Mouse (Mus musculus): ENCODE measurements at regions not wholly inside any gene's neighbourhood (a gene's known extent, or its start where the extent isn't known, plus 50 kb on each side); places are given as distances from the start of the nearest gene placed in this dataset.

- no peak overlapping the region for H3K27ac ChIP-seq (ENCODE audit: low read depth)
- 0 out of 2 replicates have a peak, but pooled peaks cover 4% of the 10 kb centered on the region for H3K27me3 ChIP-seq (ENCODE audit: insufficient read depth, low read length)
- peak; percentile 60 for DNase-seq
- TF ChIP-seq CTCF (IDR thresholded peaks at IDR 0.05; ENCODE audit: low read depth), result no peak
- H3K9me3 ChIP-seq (ENCODE audit: low read depth, low read length), result no peaks in the 10 kb centered on the region
- H3K4me2 ChIP-seq, result no peak overlapping the region
- WGBS, result 67% methylated on average over 4 of the region's 4 CpGs
- peaks cover 23% of the 10 kb centered on the region for H3K4me1 ChIP-seq (ENCODE audit: insufficient read depth)
- H3K36me3 ChIP-seq (ENCODE audit: insufficient read depth), result no peaks in the 10 kb centered on the region
- H3K9ac ChIP-seq, result no peak overlapping the region
- H3K4me3 ChIP-seq (ENCODE audit: low read depth, low read length), result no peak overlapping the region
- no peak for ATAC-seq (ENCODE audit: insufficient read depth)
These were observed 205.4 kb upstream of the Prok2 start for GRCm38 (mm10) chr6:99931588-99931987.

DNA sequence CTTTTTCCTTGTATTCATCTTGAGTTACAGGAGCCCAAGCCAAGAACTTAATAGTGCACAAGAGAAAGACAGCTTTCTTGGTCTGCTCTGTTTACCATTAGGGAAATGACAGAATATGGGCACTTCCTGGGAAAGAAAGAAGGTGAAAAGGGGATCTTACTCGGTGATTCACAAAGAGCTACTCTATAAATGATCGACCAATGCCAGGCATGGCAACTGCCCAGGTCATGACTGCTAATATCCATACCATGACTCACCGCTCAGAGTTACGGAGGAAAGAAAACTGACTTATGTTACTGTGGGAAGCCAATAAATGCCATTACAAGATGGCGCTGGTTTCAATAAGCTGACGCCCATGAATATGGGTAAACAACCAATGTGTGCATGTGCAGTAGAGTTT is 204.1 kb upstream of the Prok2 start:
- 87% methylated on average over 6 of the region's 6 CpGs for WGBS
- no peak for TF ChIP-seq CTCF (IDR thresholded peaks at IDR 0.05; ENCODE audit: low read depth)
- H3K9me3 ChIP-seq (ENCODE audit: low read depth, low read length), result no peaks in the 10 kb centered on the region
- 0 out of 2 replicates have a peak, but pooled peaks cover 4% of the 10 kb centered on the region for H3K27me3 ChIP-seq (ENCODE audit: insufficient read depth, low read length)
- DNase-seq, result no peak
- ATAC-seq (ENCODE audit: insufficient read depth), result no peak
- no peak overlapping the region for H3K9ac ChIP-seq
- no peak overlapping the region for H3K27ac ChIP-seq (ENCODE audit: low read depth)
- no peak overlapping the region for H3K4me3 ChIP-seq (ENCODE audit: low read depth, low read length)
- H3K4me2 ChIP-seq, result no peak overlapping the region
- H3K4me1 ChIP-seq (ENCODE audit: insufficient read depth), result peaks cover 20% of the 10 kb centered on the region
- no peaks in the 10 kb centered on the region for H3K36me3 ChIP-seq (ENCODE audit: insufficient read depth)

- no peaks in the 10 kb centered on the region for H3K36me3 ChIP-seq (ENCODE audit: insufficient read depth)
- 0 out of 2 replicates have a peak, but pooled peaks cover 4% of the 10 kb centered on the region for H3K27me3 ChIP-seq (ENCODE audit: insufficient read depth, low read length)
- H3K27ac ChIP-seq (ENCODE audit: low read depth), result no peak overlapping the region
- H3K4me1 ChIP-seq (ENCODE audit: insufficient read depth), result peaks cover 11% of the 10 kb centered on the region
- H3K9me3 ChIP-seq (ENCODE audit: low read depth, low read length), result no peaks in the 10 kb centered on the region
- ATAC-seq (ENCODE audit: insufficient read depth) (peak; percentile 89), DNase-seq (peak; percentile 93)
- H3K4me2 ChIP-seq, result no peak overlapping the region
- H3K9ac ChIP-seq, result no peak overlapping the region
- WGBS, result 17% methylated on average over 10 of the region's 10 CpGs
- no peak overlapping the region for H3K4me3 ChIP-seq (ENCODE audit: low read depth, low read length)
- no peak for TF ChIP-seq CTCF (IDR thresholded peaks at IDR 0.05; ENCODE audit: low read depth)
These were observed 201.9 kb upstream of the Prok2 start for GRCm38 (mm10) chr6:99927933-99928555.

GRCm38 (mm10) chr6:99924181-99924580 is 198.0 kb upstream of the Prok2 start:
- DNase-seq (no peak), ATAC-seq (ENCODE audit: insufficient read depth) (no peak)
- no peak overlapping the region for H3K4me3 ChIP-seq (ENCODE audit: low read depth, low read length)
- no peak overlapping the region for H3K9ac ChIP-seq
- no peaks in the 10 kb centered on the region for H3K36me3 ChIP-seq (ENCODE audit: insufficient read depth)
- no peak for TF ChIP-seq CTCF (IDR thresholded peaks at IDR 0.05; ENCODE audit: low read depth)
- WGBS, result 78% methylated on average over 8 of the region's 8 CpGs
- no peak overlapping the region for H3K4me2 ChIP-seq
- 0 out of 2 replicates have a peak, but pooled peaks cover 4% of the 10 kb centered on the region for H3K27me3 ChIP-seq (ENCODE audit: insufficient read depth, low read length)
- no peak overlapping the region for H3K27ac ChIP-seq (ENCODE audit: low read depth)
- no peaks in the 10 kb centered on the region for H3K9me3 ChIP-seq (ENCODE audit: low read depth, low read length)
- H3K4me1 ChIP-seq (ENCODE audit: insufficient read depth), result peaks cover 11% of the 10 kb centered on the region

DNA sequence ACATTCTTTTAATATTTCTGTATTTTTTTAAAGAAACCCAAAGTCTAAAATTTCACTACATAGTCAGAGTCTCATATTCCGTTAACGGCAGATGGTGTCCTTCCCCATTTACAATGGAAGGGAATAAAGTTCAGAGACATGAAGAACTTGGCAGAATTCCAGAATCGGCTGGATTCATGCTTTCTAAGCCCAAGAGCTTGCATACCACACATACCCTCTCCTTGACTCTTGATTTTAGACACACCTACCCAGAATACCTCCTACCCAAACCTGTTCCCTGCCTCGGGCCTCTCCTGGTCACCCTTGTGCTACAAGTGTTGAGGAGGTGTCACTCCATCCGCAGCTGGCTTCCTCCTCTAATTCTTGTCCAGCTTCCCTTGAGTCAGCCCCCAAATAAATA is 195.8 kb upstream of the Prok2 start:
- WGBS, result 24% methylated on average over 5 of the region's 5 CpGs
- peak; percentile 86 for ATAC-seq (ENCODE audit: insufficient read depth)
- Histone ChIP-seq H3K27ac (ENCODE audit: low read depth) (no peak overlapping the region), H3K27me3 (ENCODE audit: insufficient read depth, low read length) (0 out of 2 replicates have a peak, but pooled peaks cover under 1% of the 10 kb centered on the region), H3K4me3 (ENCODE audit: low read depth, low read length) (no peak overlapping the region), H3K4me1 (ENCODE audit: insufficient read depth) (no peaks in the 10 kb centered on the region), H3K4me2 (no peak overlapping the region), H3K9ac (no peak overlapping the region), H3K36me3 (ENCODE audit: insufficient read depth) (no peaks in the 10 kb centered on the region), H3K9me3 (ENCODE audit: low read depth, low read length) (no peaks in the 10 kb centered on the region)
- no peak for TF ChIP-seq CTCF (IDR thresholded peaks at IDR 0.05; ENCODE audit: low read depth)
- peak; percentile 94 for DNase-seq

DNA sequence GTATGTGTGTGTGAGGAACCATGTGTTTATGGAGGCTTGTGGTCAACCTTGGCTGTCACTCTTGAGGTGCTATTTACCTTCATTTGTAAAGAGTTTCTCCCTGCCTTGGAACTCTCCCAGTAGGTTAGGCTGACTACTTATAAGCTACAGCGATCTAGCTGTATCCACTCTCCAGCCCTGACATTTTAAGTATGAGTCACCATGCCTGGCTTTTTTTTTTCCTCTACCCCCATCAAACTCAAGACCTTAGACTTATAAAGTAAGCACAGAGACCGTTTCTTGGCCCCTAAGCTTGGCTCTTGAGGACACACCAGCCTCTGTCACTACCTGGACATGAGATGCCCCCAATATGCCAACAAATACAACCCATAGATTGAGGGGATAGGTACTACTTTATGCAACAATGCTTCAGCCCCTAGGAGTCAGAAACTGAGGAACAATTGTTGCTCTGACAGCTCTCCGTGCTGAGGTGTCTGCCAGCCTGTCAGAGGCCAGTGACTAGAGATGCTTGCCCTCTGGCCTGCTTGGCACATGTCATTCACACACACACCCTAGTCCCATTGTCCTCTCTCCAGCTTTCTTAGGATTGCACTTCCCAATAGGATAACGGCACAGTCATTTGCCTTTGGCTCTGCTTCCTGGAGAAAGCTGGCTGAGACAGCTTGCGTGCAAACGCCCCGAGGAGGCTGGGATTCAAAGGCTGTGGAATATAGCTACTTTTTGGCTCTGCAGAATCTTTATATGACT is 193.8 kb upstream of the Prok2 start:
- no peak for TF ChIP-seq CTCF (IDR thresholded peaks at IDR 0.05; ENCODE audit: low read depth)
- no peaks in the 10 kb centered on the region for H3K9me3 ChIP-seq (ENCODE audit: low read depth, low read length)
- no peaks in the 10 kb centered on the region for H3K27me3 ChIP-seq (ENCODE audit: insufficient read depth, low read length)
- H3K36me3 ChIP-seq (ENCODE audit: insufficient read depth), result no peaks in the 10 kb centered on the region
- H3K4me3 ChIP-seq (ENCODE audit: low read depth, low read length), result no peak overlapping the region
- H3K4me1 ChIP-seq (ENCODE audit: insufficient read depth), result no peaks in the 10 kb centered on the region
- no peak overlapping the region for H3K9ac ChIP-seq
- DNase-seq (no peak), ATAC-seq (ENCODE audit: insufficient read depth) (no peak)
- WGBS, result 67% methylated on average over 7 of the region's 7 CpGs
- no peak overlapping the region for H3K4me2 ChIP-seq
- H3K27ac ChIP-seq (ENCODE audit: low read depth), result no peak overlapping the region

- ATAC-seq (ENCODE audit: insufficient read depth), result no peak
- 76% methylated on average over 3 of the region's 3 CpGs for WGBS
- Histone ChIP-seq H3K4me1 (ENCODE audit: insufficient read depth) (no peaks in the 10 kb centered on the region), H3K9me3 (ENCODE audit: low read depth, low read length) (no peaks in the 10 kb centered on the region), H3K4me3 (ENCODE audit: low read depth, low read length) (no peak overlapping the region), H3K36me3 (ENCODE audit: insufficient read depth) (no peaks in the 10 kb centered on the region), H3K27me3 (ENCODE audit: insufficient read depth, low read length) (no peaks in the 10 kb centered on the region), H3K27ac (ENCODE audit: low read depth) (no peak overlapping the region), H3K4me2 (no peak overlapping the region), H3K9ac (no peak overlapping the region)
- no peak for DNase-seq
- no peak for TF ChIP-seq CTCF (IDR thresholded peaks at IDR 0.05; ENCODE audit: low read depth)
These were observed 192.2 kb upstream of the Prok2 start for GRCm38 (mm10) chr6:99918351-99918750.
